Mouse (Mus musculus) limb, embryonic 13.5 days (tissue): ENCODE results near the gene Ube2r2. TPM values are rescaled to one million over a fixed set of nuclear protein-coding genes. Genes with fewer than 3 reads are reported as not detected.

Source experiments
- ATAC-seq: fragments of 200-750 bp; cut with Nextera tagmentation; 2 replicates; pipeline ENCODE4 v1.8.0; 2017; ENCODE audit warnings: low read depth, moderate number of reproducible peaks, moderate TSS enrichment; ENCODE audit not compliant: low FRiP score
- H3K27ac ChIP-seq: fragments of 300-500 bp; sonication (generic); 2 replicates; pipeline ENCODE4 v1.5.1; 2015; ENCODE audit warnings: inconsistent platforms, mild to moderate bottlenecking, moderate library complexity
- H3K27me3 ChIP-seq: fragments of 300-500 bp; sonication (generic); 2 replicates; pipeline ENCODE4 v1.6.1; 2015; ENCODE audit warnings: mild to moderate bottlenecking, inconsistent platforms
- H3K36me3 ChIP-seq: fragments of 300-500 bp; sonication (generic); 2 replicates; pipeline ENCODE4 v1.6.1; 2015; ENCODE audit warnings: inconsistent platforms, mild to moderate bottlenecking, moderate library complexity
- H3K4me1 ChIP-seq: fragments of 300-500 bp; sonication (generic); 2 replicates; pipeline ENCODE4 v1.6.1; 2015; ENCODE audit warnings: inconsistent platforms
- H3K4me2 ChIP-seq: fragments of 300-500 bp; sonication (generic); replicated peaks from 2 replicates; pipeline ENCODE4 v1.6.1; 2015; ENCODE audit warnings: inconsistent platforms, mild to moderate bottlenecking, moderate library complexity
- H3K4me3 ChIP-seq: fragments of 300-500 bp; sonication (generic); 2 replicates; pipeline ENCODE4 v1.5.1; 2015; ENCODE audit warnings: moderate library complexity, mild to moderate bottlenecking, inconsistent platforms
- H3K9ac ChIP-seq: fragments of 300-500 bp; sonication (generic); 2 replicates; pipeline ENCODE4 v1.6.1; 2015; ENCODE audit warnings: mild to moderate bottlenecking, inconsistent platforms
- H3K9me3 ChIP-seq: fragments of 300-500 bp; sonication (generic); 2 replicates; pipeline ENCODE4 v1.6.1; 2016; ENCODE audit warnings: inconsistent platforms
- WGBS: fragments of 180-500 bp; shearing (Covaris S2); methylation state at CpG from one replicate; pipeline ENCODE4 v1.1.7; 2015; 5-methylcytosine and 5-hydroxymethylcytosine counted together
- polyA plus RNA-seq: library from polyadenylated mRNA; unstranded; fragments of >200 nt; fragmentation: Nextera tagmentation; extraction: Ambion mirVana; gene quantifications from 2 replicates; pipeline ENCODE4 v1.2.1, GENCODE M21; 2015

Gene Ube2r2
- polyA plus RNA-seq, 1 experiment from 2014 or later, result 94.5 TPM

GRCm38 (mm10) chr4:41124180-41124951 lies 11.2 kb upstream of the Ube2r2 start, which contains the start of gene Nol6:
Gene Nol6, minus strand, starts transcription at chr4:41124455.
- H3K4me1 ChIP-seq, result peaks cover 10% of the 10 kb centered on the region
- H3K4me3 ChIP-seq, result peak within 1 kb of the TSS; percentile 76
- 3% methylated on average over 29 of the region's 29 CpGs for WGBS
- peaks cover 36% of the 10 kb centered on the region for H3K36me3 ChIP-seq
- H3K9me3 ChIP-seq, result no peaks in the 10 kb centered on the region
- no peaks in the 10 kb centered on the region for H3K27me3 ChIP-seq
- H3K4me2 ChIP-seq, result peak within 1 kb of the TSS; percentile 89
- ATAC-seq, result peak; percentile 100
- H3K9ac ChIP-seq, result peak within 1 kb of the TSS; percentile 73
- no peak within 1 kb of the TSS; the same call in 1 of the 2 replicates for H3K27ac ChIP-seq

- 7% methylated on average over 2 of the region's 2 CpGs for WGBS
- H3K9ac ChIP-seq, result no peak overlapping the region
- H3K27ac ChIP-seq, result no peak overlapping the region
- H3K4me2 ChIP-seq, result no peak overlapping the region
- H3K27me3 ChIP-seq, result no peaks in the 10 kb centered on the region
- no peaks in the 10 kb centered on the region for H3K36me3 ChIP-seq
- H3K4me3 ChIP-seq, result no peak overlapping the region
- no peaks in the 10 kb centered on the region for H3K9me3 ChIP-seq
- ATAC-seq, result peak; percentile 61; the same call in 1 of the 2 replicates
- H3K4me1 ChIP-seq, result peaks cover 3% of the 10 kb centered on the region
Observed at GRCm38 (mm10) chr4:41129406-41129805, 6.1 kb upstream of the Ube2r2 start.

GRCm38 (mm10) chr4:41129836-41130235 lies 5.7 kb upstream of the Ube2r2 start:
- Histone ChIP-seq H3K4me3 (no peak overlapping the region), H3K27ac (no peak overlapping the region), H3K4me1 (peaks cover 7% of the 10 kb centered on the region), H3K9me3 (no peaks in the 10 kb centered on the region), H3K36me3 (no peaks in the 10 kb centered on the region), H3K4me2 (no peak overlapping the region), H3K27me3 (no peaks in the 10 kb centered on the region), H3K9ac (no peak overlapping the region)
- no peak for ATAC-seq
- WGBS, result 81% methylated on average over 3 of the region's 3 CpGs

GRCm38 (mm10) chr4:41132471-41132870 lies 3.1 kb upstream of the Ube2r2 start:
- WGBS, result 80% methylated on average over 6 of the region's 6 CpGs
- H3K4me1 ChIP-seq, result peaks cover 11% of the 10 kb centered on the region
- no peak for ATAC-seq

GRCm38 (mm10) chr4:41133529-41134291 lies 1.8 kb upstream of the Ube2r2 start:
- WGBS, result 60% methylated on average over 6 of the region's 6 CpGs
- Histone ChIP-seq H3K27me3 (no peaks in the 10 kb centered on the region), H3K4me3 (no peak overlapping the region), H3K4me1 (peaks cover 14% of the 10 kb centered on the region), H3K9me3 (no peaks in the 10 kb centered on the region), H3K4me2 (no peak overlapping the region), H3K9ac (0 out of 2 replicates have a peak overlapping the region, but pooled peaks have one; percentile 19), H3K27ac (0 out of 2 replicates have a peak overlapping the region, but pooled peaks have one; percentile 96), H3K36me3 (peaks cover 6% of the 10 kb centered on the region)
- no peak for ATAC-seq

More at GRCm38 (mm10) chr4:41132471-41132870, 3.1 kb upstream of the Ube2r2 start:
- H3K4me3 ChIP-seq, result no peak overlapping the region
- H3K9ac ChIP-seq, result no peak overlapping the region
- no peaks in the 10 kb centered on the region for H3K27me3 ChIP-seq
- no peak overlapping the region for H3K27ac ChIP-seq
- H3K9me3 ChIP-seq, result no peaks in the 10 kb centered on the region
- no peaks in the 10 kb centered on the region for H3K36me3 ChIP-seq
- H3K4me2 ChIP-seq, result no peak overlapping the region

GRCm38 (mm10) chr4:41134935-41135710 lies 420 bp upstream of the Ube2r2 start:
- peak overlapping the region; percentile 99 for H3K9ac ChIP-seq
- peak overlapping the region; percentile 98 for H3K27ac ChIP-seq
- H3K36me3 ChIP-seq, result peaks cover 14% of the 10 kb centered on the region
- H3K4me3 ChIP-seq, result peak overlapping the region; percentile 96
- H3K4me2 ChIP-seq, result peak overlapping the region; percentile 83
- no peaks in the 10 kb centered on the region for H3K9me3 ChIP-seq
- peaks cover 14% of the 10 kb centered on the region for H3K4me1 ChIP-seq
- WGBS, result under 1% methylated on average over 20 of the region's 70 CpGs
- ATAC-seq, result peak; percentile 95
- no peaks in the 10 kb centered on the region for H3K27me3 ChIP-seq

GRCm38 (mm10) chr4:41136454-41136805 lies 887 bp downstream of the Ube2r2 start:
- Histone ChIP-seq H3K4me3 (peak overlapping the region; percentile 96), H3K9ac (peak overlapping the region; percentile 99), H3K36me3 (peaks cover 26% of the 10 kb centered on the region), H3K27ac (peak overlapping the region; percentile 98), H3K27me3 (no peaks in the 10 kb centered on the region), H3K4me2 (peak overlapping the region; percentile 70), H3K4me1 (peaks cover 14% of the 10 kb centered on the region), H3K9me3 (no peaks in the 10 kb centered on the region)
- WGBS, result 0% methylated on average over 4 of the region's 4 CpGs
- ATAC-seq, result no peak

- no peak for ATAC-seq
- Histone ChIP-seq H3K4me3 (peak overlapping the region; percentile 96), H3K9me3 (no peaks in the 10 kb centered on the region), H3K4me2 (peak overlapping the region; percentile 70), H3K4me1 (peaks cover 14% of the 10 kb centered on the region), H3K36me3 (peaks cover 29% of the 10 kb centered on the region), H3K27me3 (no peaks in the 10 kb centered on the region), H3K9ac (peak overlapping the region; percentile 99), H3K27ac (peak overlapping the region; percentile 98)
- 0% methylated on average over 8 of the region's 8 CpGs for WGBS
Observed at GRCm38 (mm10) chr4:41136811-41137210, 1.3 kb downstream of the Ube2r2 start.

- ATAC-seq, result no peak
- H3K9ac ChIP-seq, result no peak overlapping the region
- peaks cover 45% of the 10 kb centered on the region for H3K36me3 ChIP-seq
- no peaks in the 10 kb centered on the region for H3K27me3 ChIP-seq
- H3K4me2 ChIP-seq, result no peak overlapping the region
- H3K9me3 ChIP-seq, result no peaks in the 10 kb centered on the region
- H3K4me3 ChIP-seq, result no peak overlapping the region
- no peak overlapping the region for H3K27ac ChIP-seq
- peaks cover 7% of the 10 kb centered on the region for H3K4me1 ChIP-seq
- WGBS, result 94% methylated on average over 6 of the region's 6 CpGs
Observed at GRCm38 (mm10) chr4:41140174-41140875, 4.8 kb downstream of the Ube2r2 start.

GRCm38 (mm10) chr4:41142601-41143000 lies 7.1 kb downstream of the Ube2r2 start:
- peaks cover 3% of the 10 kb centered on the region; the same call in 1 of the 2 replicates for H3K4me1 ChIP-seq
- 97% methylated on average over 2 of the region's 2 CpGs for WGBS
- H3K9ac ChIP-seq, result no peak overlapping the region
- H3K9me3 ChIP-seq, result no peaks in the 10 kb centered on the region
- no peak overlapping the region for H3K4me2 ChIP-seq
- no peaks in the 10 kb centered on the region for H3K27me3 ChIP-seq
- ATAC-seq, result no peak
- H3K4me3 ChIP-seq, result no peak overlapping the region
- H3K36me3 ChIP-seq, result peaks cover 45% of the 10 kb centered on the region
- H3K27ac ChIP-seq, result no peak overlapping the region

- Histone ChIP-seq H3K36me3 (peaks cover 19% of the 10 kb centered on the region), H3K27ac (no peak overlapping the region), H3K9ac (no peak overlapping the region), H3K9me3 (no peaks in the 10 kb centered on the region), H3K4me3 (no peak overlapping the region), H3K4me1 (no peaks in the 10 kb centered on the region), H3K4me2 (no peak overlapping the region), H3K27me3 (no peaks in the 10 kb centered on the region)
- ATAC-seq, result no peak
- WGBS, result 85% methylated on average over 3 of the region's 3 CpGs
Observed at GRCm38 (mm10) chr4:41149891-41150290, 14.3 kb downstream of the Ube2r2 start.
